Mouse (Mus musculus) heart, adult 9 months (tissue): ENCODE results near the gene Sln.
A peak's percentile ranks its signal among the peaks of the same experiment; 100 is the strongest.

Experiments used
- DNase-seq, 2 experiments: peaks; one replicate each; pipeline ENCODE4 v3.0.0; 2022; ENCODE audit warnings: low spot score in 2 of 2

Sln gene

GRCm38 (mm10) chr9:53849864-53850263 lies at the start of gene Sln:
Gene Sln, plus strand, starts transcription at chr9:53850164.
- no peak for DNase-seq

GRCm38 (mm10) chr9:53802921-53803320 lies 47.0 kb upstream of the Sln start:
- no peak for DNase-seq

- DNase-seq = no peak
These were observed 43.4 kb upstream of the Sln start for GRCm38 (mm10) chr9:53806496-53807086.

- DNase-seq = no peak
These were observed 36.5 kb upstream of the Sln start for GRCm38 (mm10) chr9:53813418-53813817.

- peak in 1 of 2 experiments; percentile 11 for DNase-seq
These were observed 31.2 kb upstream of the Sln start for GRCm38 (mm10) chr9:53818760-53819159.

GRCm38 (mm10) chr9:53825318-53825717 lies 24.6 kb upstream of the Sln start:
- DNase-seq = no peak

GRCm38 (mm10) chr9:53829081-53829865 lies 20.7 kb upstream of the Sln start:
- DNase-seq = no peak

- DNase-seq = peak in 1 of 2 experiments; percentile 3
These were observed 20.1 kb upstream of the Sln start for GRCm38 (mm10) chr9:53829866-53830209.

GRCm38 (mm10) chr9:53835039-53835438 lies 14.9 kb upstream of the Sln start:
- DNase-seq = no peak

- no peak for DNase-seq
These were observed 14.0 kb upstream of the Sln start for GRCm38 (mm10) chr9:53835976-53836375.

- no peak for DNase-seq
These were observed 11.1 kb upstream of the Sln start for GRCm38 (mm10) chr9:53838816-53839215.

GRCm38 (mm10) chr9:53848548-53848947 lies 1.4 kb upstream of the Sln start:
- DNase-seq = no peak

- DNase-seq = no peak
These were observed 2.2 kb downstream of the Sln start for GRCm38 (mm10) chr9:53852158-53852557.

GRCm38 (mm10) chr9:53853672-53854071 lies 3.7 kb downstream of the Sln start:
- DNase-seq = no peak

- DNase-seq = no peak
These were observed 4.6 kb downstream of the Sln start for GRCm38 (mm10) chr9:53854525-53854924.

GRCm38 (mm10) chr9:53857864-53858263 lies 7.9 kb downstream of the Sln start:
- no peak for DNase-seq

GRCm38 (mm10) chr9:53873239-53873638 lies 23.3 kb downstream of the Sln start:
- DNase-seq = no peak

GRCm38 (mm10) chr9:53877423-53877822 lies 27.5 kb downstream of the Sln start:
- DNase-seq = no peak

GRCm38 (mm10) chr9:53883588-53884280 lies 33.8 kb downstream of the Sln start:
- no peak for DNase-seq

- DNase-seq = no peak
These were observed 40.1 kb downstream of the Sln start for GRCm38 (mm10) chr9:53890075-53890474.

- DNase-seq = no peak
These were observed 45.9 kb downstream of the Sln start for GRCm38 (mm10) chr9:53895827-53896226.

- DNase-seq = no peak
These were observed 49.9 kb downstream of the Sln start for GRCm38 (mm10) chr9:53899836-53900235.
